In genomic region chr5:105993066-105993760, GRCm38 (mm10) we compare ENCODE assay signal across 27 mouse cellular contexts.
DNase-seq lines count a peak whose midpoint lies in the region; ATAC-seq lines count a peak whose summit lies in the region.
"Had no signal": no experiment of that assay in that cellular context is flagged by ENCODE, and none has a peak within 500 bp of the region (broad histone marks: within the 10 kb centered on the region; RNA-seq: fewer than 3 reads in every experiment).

No protein-coding gene starts in this region.

- no peaks in the 10 kb centered on the region for H3K4me1 ChIP-seq in heart, embryonic 10.5 days
- H3K4me1 ChIP-seq in kidney, embryonic 14.5 days (ENCODE audit: control insufficient read depth, insufficient read depth, low read length) = no peaks in the 10 kb centered on the region
- H3K4me1 ChIP-seq in heart, embryonic 12.5 days (replicated peaks) = no peaks in the 10 kb centered on the region
- H3K4me1 ChIP-seq: embryonic facial prominence, embryonic 13.5 days; forebrain, embryonic 12.5 days; intestine, embryonic 15.5 days; limb, embryonic 12.5 days had no signal

- H3K4me2 ChIP-seq in kidney, embryonic 14.5 days (replicated peaks; ENCODE audit: low read depth, low read length) = no peak overlapping the region
- H3K4me2 ChIP-seq in heart, embryonic 12.5 days = no peak overlapping the region
- H3K4me2 ChIP-seq: embryonic facial prominence, embryonic 13.5 days; forebrain, embryonic 12.5 days; hindbrain, embryonic 14.5 days; intestine, embryonic 15.5 days; limb, embryonic 12.5 days; liver, embryonic 11.5 days had no signal

- WGBS in heart, embryonic 10.5 days = 67% methylated on average over 15 of the region's 15 CpGs
- WGBS in kidney, embryonic 14.5 days = 76% methylated on average over 15 of the region's 15 CpGs
- 69% methylated on average over 15 of the region's 15 CpGs for WGBS in heart, embryonic 12.5 days

- DNase-seq in heart, embryonic 10.5 days (ENCODE audit: low spot score) = peak; percentile 45
- DNase-seq in heart, adult 8-10 months (ENCODE audit: low spot score) = no peak
- peak; percentile 93 for DNase-seq in brain, adult 2 months (ENCODE audit: low read depth, low spot score)
- DNase-seq in cerebellum, adult 18-20 months = peak; percentile 84 to 88
- peak; percentile 97 to 98 for DNase-seq in cerebellum, postnatal 14 days
- no peak for DNase-seq in embryo, embryonic 11 days
- DNase-seq: gastrocnemius, postnatal 14 days; heart, adult 11 months; kidney, adult 8-10 months; kidney, postnatal 25 days; liver, postnatal 0 days; right cerebral cortex, postnatal 25 days; thymus, postnatal 25 days had no signal

- ATAC-seq in kidney, embryonic 14.5 days (ENCODE audit: low FRiP score, low TSS enrichment) = no peak
- ATAC-seq in heart, embryonic 12.5 days (ENCODE audit: insufficient number of reproducible peaks, low FRiP score) = no peak
- ATAC-seq: CD4-positive, CD25-positive, alpha-beta regulatory T cell, adult 4 months; intestine, embryonic 15.5 days; liver, postnatal 0 days; lung, postnatal 0 days; midbrain, embryonic 16.5 days had no signal

- no peak overlapping the region for H3K9ac ChIP-seq in kidney, embryonic 14.5 days (ENCODE audit: low read depth, low read length)
- no peak overlapping the region for H3K9ac ChIP-seq in heart, embryonic 12.5 days
- H3K9ac ChIP-seq: embryonic facial prominence, embryonic 13.5 days; forebrain, embryonic 12.5 days; hindbrain, embryonic 14.5 days; intestine, embryonic 15.5 days; limb, embryonic 12.5 days; liver, postnatal 0 days had no signal

- H3K27me3 ChIP-seq in heart, embryonic 10.5 days (ENCODE audit: insufficient read depth, poor library complexity, severe bottlenecking) = no peaks in the 10 kb centered on the region
- H3K27me3 ChIP-seq in kidney, embryonic 14.5 days (ENCODE audit: control insufficient read depth, insufficient read depth, low read length) = no peaks in the 10 kb centered on the region
- no peaks in the 10 kb centered on the region for H3K27me3 ChIP-seq in heart, embryonic 12.5 days (replicated peaks)
- H3K27me3 ChIP-seq: embryonic facial prominence, embryonic 13.5 days; forebrain, embryonic 12.5 days; intestine, embryonic 15.5 days; limb, embryonic 12.5 days had no signal

- H3K36me3 ChIP-seq in heart, embryonic 10.5 days = no peaks in the 10 kb centered on the region
- no peaks in the 10 kb centered on the region for H3K36me3 ChIP-seq in kidney, embryonic 14.5 days (ENCODE audit: control insufficient read depth, insufficient read depth, low read length)
- no peaks in the 10 kb centered on the region for H3K36me3 ChIP-seq in heart, embryonic 12.5 days
- H3K36me3 ChIP-seq: embryonic facial prominence, embryonic 13.5 days; forebrain, embryonic 12.5 days; intestine, embryonic 15.5 days; limb, embryonic 12.5 days had no signal

- H3K27ac ChIP-seq in heart, embryonic 10.5 days = no peak overlapping the region
- H3K27ac ChIP-seq in kidney, embryonic 14.5 days (ENCODE audit: low read depth, low read length) = no peak overlapping the region
- no peak overlapping the region for H3K27ac ChIP-seq in heart, embryonic 12.5 days (ENCODE audit: poor library complexity, severe bottlenecking)
- H3K27ac ChIP-seq: embryonic facial prominence, embryonic 13.5 days; forebrain, embryonic 12.5 days; hindbrain, embryonic 14.5 days; intestine, embryonic 15.5 days; layer of hippocampus, adult 2 months; limb, embryonic 12.5 days; macrophage had no signal

- no peak overlapping the region for H3K4me3 ChIP-seq in heart, embryonic 10.5 days
- no peak overlapping the region for H3K4me3 ChIP-seq in kidney, embryonic 14.5 days (ENCODE audit: low read length)
- H3K4me3 ChIP-seq in heart, embryonic 12.5 days = no peak overlapping the region
- H3K4me3 ChIP-seq: embryonic facial prominence, embryonic 13.5 days; erythroblast, embryonic 14.5 days; forebrain, embryonic 12.5 days; intestine, embryonic 15.5 days; layer of hippocampus, adult 2 months; limb, embryonic 12.5 days had no signal

- no peaks in the 10 kb centered on the region for H3K9me3 ChIP-seq in heart, embryonic 10.5 days
- H3K9me3 ChIP-seq in kidney, embryonic 14.5 days (ENCODE audit: control insufficient read depth, low read length) = no peaks in the 10 kb centered on the region
- H3K9me3 ChIP-seq in heart, embryonic 12.5 days (replicated peaks) = no peaks in the 10 kb centered on the region
- H3K9me3 ChIP-seq: embryonic facial prominence, embryonic 13.5 days; forebrain, embryonic 12.5 days; intestine, embryonic 15.5 days; limb, embryonic 12.5 days had no signal

Comparison
In these comparisons a context has a peak if more than half of its experiments do, and no peak if none do; other contexts are left out.
1. DNase-seq: peak in heart, embryonic 10.5 days (single experiment), brain, adult 2 months (single experiment), cerebellum, adult 18-20 months (2 of 2) and cerebellum, postnatal 14 days (2 of 2); none in heart, adult 8-10 months (single experiment) and embryo, embryonic 11 days (single experiment).